Mouse (Mus musculus) urinary bladder, adult 18-20 months (tissue): ENCODE results near the gene Polr3g.
"Not testable (repeated sequence)": the region's sequence is repeated elsewhere in the genome, so short reads cannot be mapped to it uniquely, and the experiment has no call there.

Source experiments
- DNase-seq, 2 experiments: peaks; one replicate each; pipeline ENCODE4 v3.0.0; 2022; ENCODE audit warnings: low spot score in 2 of 2, mixed read lengths in 2 of 2

Polr3g gene

GRCm38 (mm10) chr13:81630566-81630965 is 80.2 kb downstream of the Polr3g start:
- DNase-seq: no peak

GRCm38 (mm10) chr13:81629395-81629794 is 81.4 kb downstream of the Polr3g start:
- DNase-seq: no peak

GRCm38 (mm10) chr13:81628631-81629190 is 82.1 kb downstream of the Polr3g start:
- DNase-seq: no peak

- not testable (repeated sequence) for DNase-seq
Measured at GRCm38 (mm10) chr13:81627861-81628260, 83.0 kb downstream of the Polr3g start.
